Mouse (Mus musculus): ENCODE data around the gene Sh2d6.

Gene Sh2d6

DNA sequence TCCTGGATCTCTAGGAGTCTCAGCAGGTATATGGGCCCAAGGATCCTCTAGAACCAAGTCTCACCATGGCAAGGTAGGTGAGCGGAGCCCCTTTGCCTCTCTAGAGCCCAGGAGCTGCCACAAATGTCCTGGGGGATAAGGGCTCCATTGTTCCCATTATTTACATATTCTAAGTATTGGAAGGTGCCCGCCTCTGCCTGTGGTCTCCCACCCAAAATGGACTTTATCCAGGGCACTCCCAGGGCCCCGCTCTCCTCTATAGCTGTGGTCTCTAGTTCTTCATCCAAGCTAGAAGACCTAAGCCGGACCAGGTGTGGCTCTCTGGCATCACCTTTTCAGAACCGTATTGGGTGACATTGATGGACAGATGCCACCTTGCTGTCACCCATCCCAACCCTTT is at the start of gene Sh2d6:
TSS of gene Sh2d6 (minus strand) at position 101 of the 400 bp plus-strand sequence.
- DNase-seq (ENCODE audit: low spot score): no peak

DNA sequence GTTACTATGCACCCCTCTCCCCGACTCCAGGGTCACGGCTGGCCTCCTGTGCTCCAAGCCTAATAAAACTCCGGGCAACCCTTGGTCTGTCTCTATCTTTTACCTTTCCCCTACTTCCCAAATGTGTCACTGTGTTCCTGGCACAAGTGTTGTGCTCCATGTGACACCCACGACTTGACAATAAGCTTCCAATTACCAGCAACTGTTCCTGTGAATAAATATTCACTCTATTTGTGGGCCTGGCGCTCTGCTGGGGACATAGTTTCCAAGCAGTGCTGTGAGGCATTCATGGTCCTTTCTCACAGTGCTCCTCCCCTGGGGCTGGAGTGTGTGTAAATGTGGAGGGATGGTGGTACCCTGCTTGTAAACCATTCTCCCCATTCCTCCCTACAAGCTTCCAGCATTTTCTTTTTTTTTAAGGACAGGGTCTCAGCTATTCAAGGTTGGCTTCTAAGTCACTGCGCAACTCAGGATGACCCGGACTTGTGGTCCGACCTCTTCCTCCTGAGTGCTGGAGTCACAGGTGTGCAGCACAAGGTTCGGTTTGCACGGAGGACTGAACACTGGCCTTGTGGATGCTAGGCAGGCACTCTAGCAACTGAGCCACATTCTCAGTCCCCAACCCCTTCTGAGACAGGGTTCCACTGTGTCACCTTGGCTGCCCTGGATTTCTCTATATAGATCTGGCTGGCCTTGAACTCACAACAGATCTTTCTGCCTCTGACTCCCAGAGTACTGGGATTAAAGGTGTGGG is 49.3 kb upstream of the Sh2d6 start:
- no peak for DNase-seq (ENCODE audit: low spot score)

- DNase-seq (ENCODE audit: low spot score): no peak
These were observed 47.2 kb upstream of the Sh2d6 start for GRCm38 (mm10) chr6:72568736-72569135.

DNA sequence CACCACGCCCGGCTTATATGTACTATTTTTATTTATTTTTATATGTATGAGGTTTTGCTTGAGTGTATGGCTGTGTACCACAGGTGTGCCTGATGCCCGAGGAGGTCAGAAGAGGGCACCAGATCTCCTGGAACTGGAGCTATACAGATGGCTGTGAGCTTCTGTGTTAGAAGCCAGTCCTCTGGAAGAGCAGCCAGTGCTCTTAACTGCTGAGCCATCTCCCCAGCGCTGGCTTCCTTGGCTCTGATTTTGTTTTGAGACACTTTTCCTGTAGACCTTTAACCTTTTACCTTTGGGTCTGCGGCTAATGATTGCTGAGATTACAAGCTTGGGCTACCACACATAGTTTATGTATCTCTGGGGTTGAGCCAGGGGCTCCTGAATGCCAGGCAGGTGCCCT is 46.0 kb upstream of the Sh2d6 start:
- DNase-seq (ENCODE audit: low spot score): no peak

DNA sequence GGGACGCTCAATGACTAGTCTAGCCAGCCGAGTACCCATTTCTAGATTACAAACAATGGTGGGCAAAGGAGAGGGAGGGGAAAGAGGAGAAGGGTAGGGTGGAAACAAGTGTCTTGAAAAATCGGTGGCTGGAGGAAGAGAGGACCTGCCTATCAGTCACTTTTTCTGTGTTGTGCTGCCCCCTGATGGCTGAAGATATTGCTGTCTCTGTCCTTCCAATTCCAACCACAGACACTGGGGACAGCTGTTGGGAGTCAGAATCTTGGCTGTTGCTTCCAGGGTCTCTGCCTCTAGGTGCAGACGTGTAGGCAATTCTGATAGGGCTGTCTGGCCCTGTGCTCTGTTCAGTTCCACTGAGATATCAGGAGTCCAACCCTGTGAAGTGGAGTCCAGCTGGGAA is 44.5 kb upstream of the Sh2d6 start:
- DNase-seq (ENCODE audit: low spot score): peak; percentile 82

- no peak for DNase-seq (ENCODE audit: low spot score)
These were observed 44.0 kb upstream of the Sh2d6 start for GRCm38 (mm10) chr6:72565506-72565905.

- DNase-seq (ENCODE audit: low spot score): no peak
These were observed 41.4 kb upstream of the Sh2d6 start for GRCm38 (mm10) chr6:72562894-72563293.

GRCm38 (mm10) chr6:72562486-72562885 is 41.0 kb upstream of the Sh2d6 start:
- DNase-seq (ENCODE audit: low spot score): no peak

GRCm38 (mm10) chr6:72560801-72561200 is 39.3 kb upstream of the Sh2d6 start:
- DNase-seq (ENCODE audit: low spot score): no peak

GRCm38 (mm10) chr6:72553079-72553412 is 31.5 kb upstream of the Sh2d6 start:
- DNase-seq (ENCODE audit: low spot score): no peak

DNA sequence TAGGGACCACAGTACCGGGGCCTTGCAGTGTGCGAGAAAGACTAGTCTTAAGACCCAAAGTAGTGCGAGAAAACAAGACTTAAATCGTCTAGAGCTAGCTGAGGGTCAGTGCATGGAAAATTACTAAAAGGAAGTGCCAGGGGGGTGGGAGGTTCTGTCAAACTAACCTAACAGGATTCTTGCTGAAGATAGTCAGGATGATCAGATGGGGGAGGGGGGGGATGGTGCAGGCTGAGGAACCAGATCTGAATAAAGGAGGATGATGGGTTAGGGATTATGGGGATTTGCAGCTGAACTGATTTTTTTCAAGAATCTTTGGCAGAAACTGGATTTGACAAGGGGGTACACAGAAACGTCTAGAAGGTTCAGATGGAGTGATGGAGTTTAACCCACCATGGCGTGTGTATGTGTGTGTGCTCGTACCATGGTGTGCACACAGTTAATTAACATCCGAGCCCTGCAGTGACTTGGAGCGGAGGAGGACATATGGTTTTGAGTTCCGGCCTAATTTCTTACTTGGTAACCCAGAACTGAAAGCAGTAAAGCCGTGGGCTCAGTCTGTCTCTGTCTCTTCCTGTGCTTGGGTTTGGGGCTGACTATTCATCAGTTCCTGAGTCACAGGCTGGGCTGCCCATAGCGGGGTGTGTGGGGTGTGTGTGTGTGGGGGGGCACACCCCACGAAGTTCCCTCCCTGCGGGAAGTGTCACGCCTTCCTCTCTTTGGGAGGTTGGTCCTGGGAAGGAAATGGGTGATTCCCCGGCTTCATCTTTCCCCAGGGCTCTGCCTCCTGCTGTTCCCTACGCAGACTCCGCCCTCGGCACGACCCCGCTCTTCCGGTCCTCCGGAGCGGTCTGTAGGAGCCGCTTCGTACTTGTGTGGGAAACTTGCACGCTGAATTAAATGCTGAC is 30.9 kb upstream of the Sh2d6 start:
- peak; percentile 79 for DNase-seq (ENCODE audit: low spot score)

DNA sequence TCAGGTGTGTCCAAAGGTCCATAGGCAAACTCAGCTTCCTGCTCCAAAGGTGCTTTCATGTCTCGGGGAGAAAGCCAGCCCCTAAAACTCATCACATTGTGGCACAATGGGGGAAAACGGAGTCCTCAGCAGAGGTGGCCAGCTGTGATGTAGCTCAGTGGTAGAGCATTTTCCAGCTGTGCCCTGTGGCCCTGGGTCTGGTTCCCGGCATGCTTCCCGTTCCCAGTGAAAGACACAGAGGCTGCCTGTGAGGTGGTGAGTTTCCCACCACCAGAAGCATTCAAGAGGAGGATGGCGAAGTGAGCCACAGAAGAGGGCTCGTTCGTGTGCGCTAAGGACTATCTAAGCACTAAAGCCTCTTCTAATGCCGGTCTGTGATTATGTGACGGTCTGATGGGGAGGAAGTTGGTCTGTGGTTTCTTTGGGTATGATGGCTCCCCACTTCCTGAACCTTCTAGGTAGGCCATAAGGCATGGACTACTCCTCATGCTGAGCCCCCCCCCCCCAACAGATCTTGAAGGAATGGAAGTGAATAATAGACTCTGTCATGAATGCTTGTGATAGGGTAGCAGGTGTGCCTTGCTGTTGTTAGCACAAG is 29.1 kb upstream of the Sh2d6 start:
- no peak for DNase-seq (ENCODE audit: low spot score)

GRCm38 (mm10) chr6:72550025-72550424 is 28.5 kb upstream of the Sh2d6 start:
- no peak for DNase-seq (ENCODE audit: low spot score)

DNA sequence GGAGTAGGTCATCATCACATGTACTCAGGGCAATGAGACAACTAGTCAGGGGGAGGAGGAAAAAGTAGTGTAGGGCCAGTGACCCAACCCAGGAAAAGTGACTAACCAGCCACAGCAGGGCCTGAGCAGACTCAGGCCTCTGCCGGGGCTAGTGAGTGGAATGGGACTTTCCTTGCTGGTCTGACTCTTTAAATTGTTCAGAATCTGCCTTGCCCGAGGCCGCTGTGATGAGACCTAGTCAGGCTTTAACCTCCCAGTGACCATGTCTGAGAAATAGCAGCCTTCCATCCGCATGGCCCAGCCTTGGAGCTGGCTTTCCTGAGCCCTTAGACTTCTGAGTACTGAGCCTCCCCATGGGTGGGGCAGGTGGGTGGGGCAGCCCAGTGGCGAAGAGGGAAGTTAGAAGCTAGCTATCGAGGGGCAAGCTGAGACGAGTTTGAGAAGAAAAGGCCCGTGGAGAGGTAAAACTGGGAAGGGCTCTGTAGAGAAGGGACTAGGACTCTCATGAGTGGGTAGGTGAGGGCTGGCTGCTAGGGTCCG is 27.6 kb upstream of the Sh2d6 start:
- DNase-seq (ENCODE audit: low spot score): no peak

DNA sequence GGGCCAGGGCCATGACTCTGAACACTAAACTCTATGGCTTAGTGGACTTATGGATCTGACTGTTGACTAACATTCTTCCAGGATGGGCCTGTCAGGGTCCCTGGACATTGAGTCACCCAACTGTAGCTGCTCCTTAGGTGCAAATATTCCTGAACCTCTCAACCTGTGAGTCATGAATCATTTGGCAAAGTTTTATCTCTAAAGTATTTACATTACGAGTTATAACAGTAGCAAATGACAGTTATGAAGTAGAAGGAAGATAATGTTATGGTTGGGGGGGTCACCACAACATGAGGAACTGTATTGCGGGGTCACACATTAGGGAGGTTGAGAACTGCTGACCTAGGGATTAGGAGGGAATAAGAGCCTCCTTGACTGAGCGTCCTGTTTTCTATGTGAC is 26.4 kb upstream of the Sh2d6 start:
- DNase-seq (ENCODE audit: low spot score): no peak

DNA sequence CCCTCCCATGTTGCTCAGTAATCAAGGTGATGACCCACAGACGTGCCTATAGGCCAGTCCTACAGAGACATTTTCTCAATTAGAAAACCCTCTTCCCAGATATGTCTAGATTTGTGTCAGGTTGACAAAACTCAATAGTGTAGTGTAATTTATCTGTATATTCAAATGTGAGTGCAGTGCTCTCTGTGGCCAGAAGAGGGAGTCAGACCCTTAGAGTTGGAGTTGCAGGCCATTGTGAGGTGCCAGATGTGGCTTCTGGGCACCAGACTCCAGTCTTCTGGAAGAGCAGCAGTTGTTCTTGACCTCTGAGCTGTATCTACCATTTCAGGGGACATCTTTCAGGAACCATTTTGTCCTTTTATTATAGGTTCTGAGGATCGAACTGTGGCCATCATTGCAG is 25.6 kb upstream of the Sh2d6 start:
- no peak for DNase-seq (ENCODE audit: low spot score)

GRCm38 (mm10) chr6:72545377-72545776 is 23.9 kb upstream of the Sh2d6 start:
- no peak for DNase-seq (ENCODE audit: low spot score)

DNA sequence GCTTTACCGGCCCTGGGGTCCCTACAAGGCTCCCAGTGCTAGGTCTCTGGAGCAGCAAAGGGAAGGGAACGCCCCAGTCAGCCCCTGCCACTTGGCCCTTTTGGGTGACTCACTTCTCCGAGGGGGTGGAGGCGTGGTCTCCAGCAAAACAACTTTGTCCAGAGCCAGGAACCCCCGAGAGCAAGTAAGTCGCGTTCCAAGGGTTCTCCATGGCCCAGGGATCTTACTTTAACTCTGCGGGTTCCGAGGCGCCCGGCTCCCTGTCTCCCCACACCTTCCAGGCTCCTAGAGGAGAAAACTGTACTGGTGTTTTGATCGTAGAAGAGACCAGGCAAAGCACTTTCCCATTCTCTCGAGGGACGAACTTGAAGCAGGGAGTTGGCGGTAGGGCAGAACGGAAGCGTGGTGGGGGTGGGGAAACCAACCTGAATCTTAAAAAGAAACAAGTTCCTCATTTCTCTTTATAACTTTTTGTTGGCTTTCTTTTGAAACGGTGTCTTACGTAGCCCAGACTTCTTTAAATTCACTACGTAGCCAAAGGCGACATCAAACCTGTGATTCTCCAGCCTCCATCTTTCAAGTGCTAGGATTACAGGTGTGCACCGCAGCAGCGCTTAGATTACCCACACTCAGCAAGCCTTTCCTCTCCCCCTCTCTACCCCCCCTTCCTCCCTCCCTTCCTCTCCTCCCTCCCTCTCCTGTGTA is 22.9 kb upstream of the Sh2d6 start, which contains the start of gene Capg:
TSS of gene Capg (plus strand) at position 109 of the 705 bp plus-strand sequence.
- DNase-seq (ENCODE audit: low spot score): no peak

- no peak for DNase-seq (ENCODE audit: low spot score)
These were observed 21.9 kb upstream of the Sh2d6 start for GRCm38 (mm10) chr6:72543265-72543850.

- DNase-seq (ENCODE audit: low spot score): peak; percentile 89
These were observed 17.1 kb upstream of the Sh2d6 start for GRCm38 (mm10) chr6:72538562-72539031.

DNA sequence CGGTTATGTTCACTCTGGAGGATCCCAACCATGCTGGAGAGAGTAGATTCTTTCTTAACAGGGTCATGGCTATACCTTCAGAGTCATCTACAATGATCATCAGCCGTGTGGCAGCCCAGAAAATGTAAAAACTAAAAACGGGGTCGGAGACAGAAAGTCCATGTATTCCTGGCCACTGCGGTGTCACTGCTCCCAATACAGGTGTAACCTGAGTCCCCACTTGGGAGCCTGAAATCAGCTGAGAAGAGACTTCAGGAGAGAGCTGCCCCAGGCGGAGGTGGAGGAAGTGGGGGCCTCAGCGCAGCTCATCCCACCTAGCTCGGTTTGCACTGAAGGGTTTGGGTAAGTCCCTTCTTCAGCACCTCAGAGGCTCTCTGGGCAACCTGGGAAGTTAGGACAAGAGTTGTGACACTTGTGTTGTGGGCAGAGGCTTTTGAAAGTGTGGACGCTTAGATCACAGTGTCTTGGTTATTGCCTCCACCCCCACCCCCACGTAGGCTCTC is 16.5 kb upstream of the Sh2d6 start:
- no peak for DNase-seq (ENCODE audit: low spot score)
